Mouse (Mus musculus) cerebellum, adult 2 months (tissue): ENCODE results near the gene Pdcd6.

Experiments used
- CTCF ChIP-seq: fragments of 200-500 bp; IDR thresholded peaks from 2 replicates; pipeline ENCODE4 v1.5.1; 2011; ENCODE audit warnings: low read depth, mild to moderate bottlenecking, control low read depth, low read length, moderate library complexity, borderline replicate concordance; ENCODE audit not compliant: insufficient read depth
- POLR2A ChIP-seq: fragments of 200-500 bp; IDR thresholded peaks from 2 replicates; pipeline ENCODE4 v1.6.1; 2011; ENCODE audit warnings: low read length, control low read depth, borderline replicate concordance; ENCODE audit not compliant: insufficient read depth

DNA sequence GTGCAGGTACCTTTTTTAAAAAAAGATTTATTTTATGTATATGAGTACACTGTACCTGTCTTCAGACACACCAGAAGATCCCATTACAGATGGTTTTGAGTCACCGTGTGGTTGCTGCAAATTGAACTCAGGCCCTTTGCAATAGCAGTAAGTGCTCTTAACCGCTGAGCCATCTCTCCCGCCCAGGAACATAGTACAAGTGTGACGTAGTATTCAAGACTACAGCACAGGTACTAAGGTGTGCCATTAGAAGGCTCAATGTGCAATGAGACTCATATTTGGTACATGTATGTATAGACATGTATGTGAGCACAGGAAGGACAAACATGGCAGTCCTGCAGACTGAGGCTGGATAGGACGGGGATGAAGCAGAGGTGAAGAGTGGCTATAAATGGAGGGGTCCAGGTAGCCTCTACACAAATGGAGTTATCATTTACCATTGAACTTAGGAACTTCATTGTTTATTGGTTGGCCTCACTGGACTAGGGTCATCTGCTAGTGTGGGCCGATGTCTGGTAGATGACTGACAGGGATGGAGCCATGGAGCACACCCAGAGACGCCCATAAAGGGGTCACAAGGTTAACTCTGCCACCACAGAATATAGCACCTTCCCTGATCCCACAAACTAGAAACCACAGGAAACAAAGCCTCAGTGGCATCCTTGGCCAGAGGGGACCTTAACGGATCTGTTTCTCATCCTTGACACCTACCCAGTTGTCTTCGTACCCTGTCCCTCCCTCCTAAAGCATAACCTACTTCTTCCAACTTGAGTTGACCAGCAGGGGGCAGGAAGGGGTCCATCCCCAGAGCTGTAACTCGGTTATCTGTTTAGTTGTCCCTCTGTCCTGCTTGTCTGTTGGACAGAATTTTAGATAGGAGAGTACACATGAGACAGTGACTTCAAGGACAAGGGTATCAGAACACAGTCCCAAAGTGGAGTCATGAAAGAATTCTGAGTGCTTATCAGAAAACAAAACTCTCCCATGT is 15.0 kb downstream of the Pdcd6 start:
- TF ChIP-seq CTCF (no peak), POLR2A (no peak)
